Mouse (Mus musculus): ENCODE data around the gene Aven.
"Not testable (repeated sequence)": the region's sequence is repeated elsewhere in the genome, so short reads cannot be mapped to it uniquely, and the experiment has no call there.

Aven gene

DNA sequence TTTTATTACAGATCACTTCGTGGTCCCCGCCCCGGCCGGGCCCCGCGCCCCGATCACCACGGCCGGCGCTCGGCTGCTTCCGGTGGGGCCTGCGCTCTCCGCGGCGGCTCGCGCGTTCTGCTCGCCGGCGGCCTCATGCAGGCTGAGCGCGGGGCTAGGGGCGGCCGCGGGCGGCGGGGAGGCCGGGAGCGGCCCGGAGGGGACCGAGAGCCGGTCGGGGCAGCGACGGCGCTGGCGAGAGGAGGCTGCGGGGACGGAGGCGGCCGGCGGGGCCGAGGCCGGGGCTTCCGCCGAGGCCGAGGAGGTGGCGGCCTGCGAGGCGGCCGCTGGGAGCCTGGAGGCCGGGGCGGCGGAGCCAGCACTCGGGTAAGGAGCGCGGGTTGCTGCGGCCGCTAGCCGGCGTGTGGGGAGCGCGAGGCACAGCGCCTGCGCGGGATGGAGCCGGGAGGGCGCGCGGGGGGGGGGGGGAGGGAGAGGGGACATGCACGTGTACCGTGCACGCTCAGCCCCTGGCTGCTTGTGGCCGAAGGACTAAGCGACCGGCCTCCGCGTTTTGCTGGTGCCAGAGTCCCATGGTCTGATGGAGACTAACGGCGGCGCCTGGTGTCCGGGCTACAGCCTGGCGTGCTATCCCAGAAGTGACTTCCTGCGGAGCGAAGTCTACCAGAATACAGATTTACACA is at the start of gene Aven:
Aven (plus strand) TSS at position 109 of the 683 bp plus-strand sequence.
- peak; percentile 84 for DNase-seq

DNA sequence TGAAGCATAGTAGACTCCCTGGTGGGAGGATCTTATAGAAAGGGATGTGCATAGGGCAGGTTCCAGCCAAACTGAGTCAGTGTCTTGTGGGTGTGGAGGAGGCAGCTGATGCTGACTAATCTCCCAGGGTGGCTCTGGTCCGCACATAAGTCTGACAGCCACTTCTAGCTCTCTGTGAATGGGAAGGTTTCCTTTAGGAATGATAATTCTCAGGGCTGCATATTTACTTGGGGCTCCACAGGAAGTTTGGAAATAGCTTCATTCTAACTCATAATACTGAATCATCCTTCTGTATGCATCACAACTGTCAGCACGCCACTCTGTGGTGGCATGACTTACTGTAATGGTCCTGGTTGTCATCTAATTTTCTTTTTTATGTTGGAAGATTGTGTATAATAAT is 49.3 kb upstream of the Aven start:
- DNase-seq = no peak

DNA sequence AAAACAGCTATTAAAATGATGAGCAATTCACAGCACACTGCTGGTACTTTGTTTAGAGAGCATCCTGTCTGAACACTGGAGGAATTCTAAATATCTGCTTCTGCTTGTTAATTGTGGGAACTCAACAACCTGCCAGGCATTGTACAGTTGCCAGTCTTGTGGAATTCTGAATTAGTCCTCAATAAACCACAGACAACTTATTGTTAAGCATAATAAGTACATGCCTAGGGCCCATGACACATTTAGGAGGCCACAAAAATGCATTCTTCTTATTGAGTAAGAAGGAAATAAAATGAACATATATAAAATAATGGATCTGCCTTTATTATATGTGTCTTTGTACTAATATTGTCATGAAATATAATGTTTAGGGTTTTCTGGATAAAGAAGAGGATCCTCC is 47.3 kb upstream of the Aven start:
- DNase-seq = no peak

DNA sequence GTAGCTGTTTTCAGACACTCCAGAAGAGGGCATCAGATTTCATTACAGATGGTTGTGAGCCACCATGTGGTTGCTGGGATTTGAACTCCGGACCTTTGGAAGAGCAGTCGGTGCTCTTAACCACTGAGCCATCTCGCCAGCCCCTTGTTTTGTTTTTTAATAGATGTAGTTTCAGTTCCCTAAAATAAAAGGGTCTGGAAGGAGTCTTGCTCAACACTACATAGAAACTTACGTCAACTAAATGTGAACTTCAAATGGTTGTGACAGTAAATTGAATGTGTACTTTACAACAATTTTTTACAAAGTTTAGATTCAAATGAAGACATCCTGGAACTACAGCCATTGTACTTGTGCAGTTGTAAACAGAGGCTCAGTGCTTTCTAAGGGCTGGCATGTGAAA is 44.7 kb upstream of the Aven start:
- DNase-seq = not testable (repeated sequence)

DNA sequence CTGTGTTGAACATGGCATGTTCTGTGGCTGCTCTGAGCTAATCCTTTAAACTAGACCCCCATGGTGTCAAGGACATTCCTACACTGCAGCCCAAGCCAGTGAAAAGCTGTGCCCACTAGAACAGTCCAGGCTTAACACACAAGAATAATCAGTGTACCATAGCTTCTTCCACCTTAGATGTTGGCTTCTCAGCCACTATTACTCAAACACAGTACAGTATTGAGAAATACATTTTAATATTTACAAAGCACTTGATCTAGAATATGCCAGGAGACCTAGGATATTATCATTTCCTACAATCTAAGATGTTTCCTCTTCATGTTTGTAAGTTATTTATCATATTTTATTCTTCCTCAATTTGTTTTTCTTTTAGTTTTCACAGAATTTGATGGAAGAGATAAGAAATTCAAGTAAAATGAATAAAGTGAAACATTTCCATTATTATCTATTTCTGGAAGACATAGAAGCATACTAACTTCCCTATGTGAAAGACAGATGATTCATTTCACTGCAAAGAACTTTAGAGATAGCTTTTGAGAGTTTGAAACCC is 44.2 kb upstream of the Aven start:
- no peak for DNase-seq

DNA sequence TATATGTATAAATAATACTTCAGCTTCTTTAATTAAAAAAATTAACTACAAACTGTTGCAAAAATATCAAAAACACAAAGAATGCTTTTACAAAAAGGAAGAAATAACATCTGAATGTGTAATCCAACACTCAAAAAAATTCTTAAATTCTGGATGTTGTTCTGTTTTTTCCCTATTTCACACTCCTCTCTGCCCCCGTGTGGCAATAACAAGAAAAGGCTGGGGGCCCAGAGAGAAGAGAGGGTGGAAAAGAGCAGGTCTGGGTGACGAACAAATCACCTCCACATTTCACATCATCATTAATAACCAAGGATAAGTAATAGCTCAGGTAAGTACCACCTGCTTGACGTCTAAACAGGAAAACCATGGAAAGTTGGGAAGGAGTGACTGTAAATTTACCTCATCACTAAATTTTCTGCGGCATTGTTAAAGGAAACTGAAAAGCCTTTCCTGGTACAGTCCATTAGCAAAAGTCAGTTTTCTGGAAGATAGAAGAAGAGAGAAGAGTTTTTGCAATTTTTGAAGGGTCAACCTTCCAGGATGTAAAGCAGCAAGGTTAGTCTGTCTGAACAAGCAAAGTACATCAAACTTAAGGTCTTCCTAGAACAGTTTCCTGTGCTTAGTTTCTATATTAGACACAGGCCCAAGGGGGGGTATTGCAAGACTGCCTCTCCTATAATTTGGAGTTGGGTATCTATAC is 43.0 kb upstream of the Aven start:
- DNase-seq = peak; percentile 29

DNA sequence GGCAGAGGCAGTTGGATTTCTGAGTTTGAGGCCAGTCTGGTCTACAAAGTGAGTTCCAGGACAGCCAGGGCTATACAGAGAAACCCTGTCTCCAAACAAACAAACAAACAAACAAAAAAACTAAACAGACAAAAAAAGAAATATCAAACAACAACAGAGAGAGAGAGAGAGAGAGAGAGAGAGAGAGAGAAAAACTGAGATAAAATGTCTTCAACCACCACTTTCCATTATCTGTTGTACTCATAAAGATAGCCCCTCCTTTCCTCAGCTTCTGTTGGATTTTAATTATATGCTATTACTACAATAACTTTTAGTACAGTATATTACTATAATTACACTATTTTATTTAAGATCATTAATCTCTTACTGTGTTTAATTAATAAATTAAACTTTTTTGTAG is 40.3 kb upstream of the Aven start:
- DNase-seq = not testable (repeated sequence)

DNA sequence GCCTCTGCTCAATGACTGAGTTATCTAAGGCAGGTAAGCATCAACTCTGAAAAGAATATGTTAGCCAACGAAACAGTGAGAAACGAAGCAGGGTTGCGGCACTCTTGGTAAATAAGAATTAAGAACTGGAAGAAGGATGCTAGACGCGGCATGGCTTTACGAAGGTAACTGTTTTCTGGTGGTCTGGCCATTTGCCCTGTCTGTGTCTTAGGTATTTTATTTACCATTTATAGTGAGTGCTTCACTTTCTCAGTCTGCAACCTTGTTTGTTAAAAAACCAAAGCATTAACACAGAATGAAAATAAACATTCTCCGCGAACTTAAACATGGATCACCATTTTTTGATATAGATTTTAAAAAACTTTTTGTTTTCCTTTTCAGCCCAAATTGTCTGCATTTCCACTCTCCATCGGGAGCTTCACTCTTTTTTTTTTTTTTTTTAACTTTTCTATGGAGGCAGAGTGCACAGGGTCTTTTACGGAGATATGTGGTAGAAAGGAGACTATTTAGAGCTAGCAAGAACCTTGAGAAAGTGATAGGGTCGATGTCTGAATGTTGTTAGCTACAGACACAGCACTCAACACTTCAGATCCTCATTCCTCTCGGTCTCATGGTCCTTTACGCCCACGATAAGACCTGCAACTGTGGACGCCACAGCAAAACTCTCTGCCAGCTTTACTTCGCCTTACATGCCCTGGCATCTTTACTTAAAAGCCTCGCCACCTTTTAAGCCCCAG is 38.5 kb upstream of the Aven start:
- DNase-seq = peak; percentile 23

DNA sequence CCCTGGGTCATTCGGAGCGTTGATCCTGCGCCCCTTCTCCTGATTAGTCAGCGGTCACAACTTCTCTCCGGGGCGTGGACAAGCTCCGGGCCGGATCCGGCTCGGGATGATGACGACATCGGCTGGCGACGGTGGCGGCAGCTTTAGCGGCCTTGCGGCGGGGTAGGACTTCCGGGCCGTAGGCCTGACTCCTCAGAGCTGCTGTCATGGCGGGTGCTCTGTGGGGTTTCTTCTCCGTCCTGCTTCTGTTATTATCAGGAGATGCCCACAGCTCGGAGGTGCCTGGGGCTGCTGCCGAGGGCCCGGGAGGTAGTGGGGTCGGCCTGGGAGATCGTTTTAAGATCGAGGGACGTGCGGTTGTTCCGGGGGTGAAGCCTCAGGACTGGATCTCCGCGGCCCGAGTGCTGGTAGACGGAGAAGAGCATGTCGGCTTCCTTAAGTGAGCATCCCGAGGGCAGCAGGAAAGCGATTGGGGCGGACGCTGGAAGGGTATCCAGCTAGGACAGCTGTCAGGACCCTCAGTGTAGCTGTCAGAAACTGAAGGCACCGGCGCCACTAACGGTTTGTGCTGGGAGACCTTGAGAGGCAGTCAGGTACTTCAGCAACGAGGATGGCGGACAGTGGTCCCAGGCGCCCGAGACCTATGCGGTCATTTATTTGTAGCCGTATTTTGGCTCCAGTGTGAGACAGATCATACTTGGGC is 37.8 kb upstream of the Aven start, which contains the start of gene Emc7:
Emc7 (plus strand) TSS at position 136 of the 703 bp plus-strand sequence.
- DNase-seq = peak; percentile 93

DNA sequence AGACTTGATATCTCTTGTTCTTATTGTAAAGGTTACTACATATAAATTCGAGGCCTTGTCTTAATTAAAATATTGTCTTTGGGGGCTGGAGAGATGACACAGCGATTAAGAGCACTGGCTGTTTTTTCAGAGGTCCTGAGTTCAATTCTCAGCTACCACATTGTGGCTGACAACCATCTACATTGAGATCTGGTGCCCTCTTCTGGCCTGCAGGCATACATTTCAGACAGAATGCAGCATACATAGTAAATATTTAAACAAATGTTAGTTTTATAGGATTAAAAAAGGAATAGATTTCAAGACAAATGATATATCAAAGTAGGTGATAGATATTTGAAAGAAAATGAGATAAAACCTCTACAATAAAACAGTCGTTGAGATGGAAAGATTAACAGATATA is 32.2 kb upstream of the Aven start:
- no peak for DNase-seq

DNA sequence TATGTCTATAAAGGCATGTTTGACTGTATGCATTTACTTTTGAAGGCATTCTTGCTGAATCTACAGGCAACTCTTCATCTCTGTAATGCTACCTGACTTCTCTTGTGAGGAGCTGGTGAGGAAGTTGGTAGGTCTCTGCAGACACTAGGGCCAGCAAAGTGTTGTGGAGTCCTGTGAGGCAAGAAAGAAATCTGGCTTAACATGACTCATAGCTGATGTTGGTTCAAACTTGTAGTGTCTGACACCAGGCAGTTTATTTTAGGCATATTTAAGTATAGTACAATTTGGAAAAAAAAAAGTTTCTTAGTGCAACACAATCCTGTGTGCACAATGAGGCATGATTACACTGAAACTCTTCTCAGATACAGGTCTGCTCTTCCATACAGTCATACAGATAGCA is 23.2 kb upstream of the Aven start:
- DNase-seq = no peak

DNA sequence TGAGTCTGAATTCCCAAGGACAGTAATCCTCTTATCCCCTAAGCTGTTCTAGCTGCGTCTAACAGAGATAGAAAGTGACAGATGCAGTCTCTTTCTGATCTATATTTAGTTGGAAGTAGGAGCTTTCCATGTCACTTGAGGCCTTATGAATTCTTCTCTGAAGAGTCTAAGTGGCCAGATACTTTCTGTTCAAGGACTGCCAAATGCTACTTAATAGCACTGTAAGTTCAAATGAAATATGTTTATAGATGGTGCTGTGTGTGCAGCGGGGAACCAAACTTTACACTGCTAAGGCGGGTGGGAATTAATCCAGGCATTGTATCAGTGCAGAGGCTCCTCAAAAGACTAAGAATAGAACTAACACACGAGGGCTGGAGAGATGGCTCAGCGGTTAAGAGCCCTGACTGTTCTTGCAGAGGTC is 21.8 kb upstream of the Aven start:
- no peak for DNase-seq

DNA sequence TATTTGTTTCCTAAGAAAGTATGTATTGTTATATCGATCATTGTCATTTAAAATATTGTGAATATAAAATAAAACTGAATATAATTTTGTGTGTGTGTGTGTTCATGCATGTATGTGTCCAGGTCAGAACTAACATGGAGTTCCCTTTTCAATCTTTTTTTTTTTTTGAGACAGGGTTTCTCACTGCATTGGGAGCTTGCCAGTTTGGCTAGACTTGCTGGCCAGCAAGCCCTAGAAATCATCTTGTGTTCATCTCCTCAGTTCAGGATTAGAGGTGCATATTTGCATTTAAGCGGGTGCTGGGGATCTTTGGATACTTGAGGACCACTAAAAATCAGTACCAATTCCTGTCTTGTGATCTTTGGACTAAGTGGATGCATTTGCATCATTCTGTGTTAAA is 20.7 kb upstream of the Aven start:
- no peak for DNase-seq

DNA sequence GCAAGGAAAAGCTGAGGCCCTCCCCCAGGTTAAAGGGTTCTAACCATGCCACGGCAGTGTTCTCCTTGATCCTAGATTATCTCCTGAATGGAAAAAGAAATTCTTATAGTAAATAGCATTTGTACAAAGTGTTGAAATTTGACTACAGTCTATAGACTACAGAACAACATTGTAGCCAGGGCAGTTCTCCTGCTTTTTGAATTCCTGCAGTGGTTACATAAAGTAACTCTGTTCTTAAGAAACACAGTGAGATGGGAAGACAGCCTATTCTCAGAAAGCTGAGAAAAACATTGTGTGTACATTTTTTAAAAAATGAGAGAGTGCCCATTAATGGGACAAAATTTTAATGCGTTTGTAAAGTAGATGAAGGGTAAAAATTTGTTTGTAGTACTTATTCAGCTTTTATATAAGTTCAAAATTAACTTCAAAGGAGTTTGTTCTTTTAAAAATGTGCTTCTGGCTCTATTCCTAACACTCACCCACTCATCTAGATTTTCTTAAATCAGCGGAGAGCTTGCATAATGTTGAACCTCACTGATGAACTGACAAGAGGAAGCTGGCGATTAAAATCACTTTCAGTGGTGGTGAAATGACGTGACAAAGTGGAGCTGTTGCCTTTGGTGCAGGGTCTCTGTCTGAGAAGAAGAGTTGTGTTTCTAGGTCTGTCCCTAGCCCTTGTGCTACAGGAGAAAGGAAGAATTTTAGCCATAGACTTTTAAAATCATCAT is 17.6 kb upstream of the Aven start:
- no peak for DNase-seq

DNA sequence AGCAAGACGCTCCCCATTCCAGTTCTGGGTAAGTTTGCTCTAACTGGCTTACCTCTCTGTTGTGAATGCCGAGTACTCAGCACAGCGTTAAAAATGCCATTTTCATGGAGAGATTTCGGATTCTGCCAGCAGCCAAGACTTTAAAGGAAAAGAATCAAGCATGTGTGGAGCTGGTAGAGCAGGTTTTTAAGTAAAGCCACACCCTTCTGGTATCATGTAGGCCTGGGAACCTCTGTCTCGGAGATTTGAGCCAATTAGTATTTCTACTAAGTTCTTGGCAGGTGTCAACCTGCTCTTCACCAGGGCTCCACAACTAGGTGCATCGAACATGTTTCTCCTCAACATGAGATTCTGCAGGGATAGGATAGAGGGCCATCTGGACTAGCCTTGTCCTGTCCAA is 16.2 kb upstream of the Aven start:
- DNase-seq = no peak

DNA sequence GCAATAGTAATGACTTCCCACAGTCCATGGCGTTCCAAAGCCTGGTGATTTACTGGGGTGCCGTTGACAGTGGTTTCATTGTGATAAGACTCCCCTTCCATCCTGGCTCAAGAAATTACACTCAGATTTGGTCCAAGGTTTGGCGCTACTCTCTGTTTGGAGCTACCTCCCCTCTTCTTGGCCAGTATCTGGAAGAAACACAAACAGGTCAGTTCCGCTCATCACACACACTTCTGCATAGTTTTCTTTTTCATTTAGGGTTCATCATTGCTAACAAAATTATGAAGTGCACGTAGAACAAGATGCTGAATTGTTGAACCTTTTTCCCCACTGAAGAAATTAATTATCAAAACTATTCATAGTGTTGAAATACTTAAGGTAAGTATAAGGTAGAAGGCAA is 12.1 kb upstream of the Aven start, which contains the start of gene Chrm5:
Chrm5 (minus strand) TSS at position 101 of the 400 bp plus-strand sequence.
- DNase-seq = no peak

DNA sequence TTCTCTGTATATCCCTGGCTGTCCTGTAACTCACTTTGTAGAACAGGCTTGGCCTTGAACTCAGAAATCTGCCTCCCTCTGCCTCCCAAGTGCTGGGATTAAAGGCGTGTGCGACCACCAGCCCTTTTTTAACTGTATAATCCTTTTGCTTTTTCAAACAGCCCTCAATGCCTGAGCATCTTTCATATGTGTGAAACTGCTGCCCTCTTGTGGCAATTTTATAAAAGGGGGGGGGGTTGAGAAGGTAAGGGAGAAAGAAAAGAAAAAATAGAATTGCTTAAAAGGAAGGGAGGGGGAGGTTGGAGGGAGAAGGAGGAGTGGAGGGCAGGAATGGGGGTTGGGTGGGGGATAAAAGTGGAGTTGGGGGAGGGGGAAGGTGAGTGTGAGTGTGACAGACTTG is 11.2 kb upstream of the Aven start:
- DNase-seq = peak; percentile 41

DNA sequence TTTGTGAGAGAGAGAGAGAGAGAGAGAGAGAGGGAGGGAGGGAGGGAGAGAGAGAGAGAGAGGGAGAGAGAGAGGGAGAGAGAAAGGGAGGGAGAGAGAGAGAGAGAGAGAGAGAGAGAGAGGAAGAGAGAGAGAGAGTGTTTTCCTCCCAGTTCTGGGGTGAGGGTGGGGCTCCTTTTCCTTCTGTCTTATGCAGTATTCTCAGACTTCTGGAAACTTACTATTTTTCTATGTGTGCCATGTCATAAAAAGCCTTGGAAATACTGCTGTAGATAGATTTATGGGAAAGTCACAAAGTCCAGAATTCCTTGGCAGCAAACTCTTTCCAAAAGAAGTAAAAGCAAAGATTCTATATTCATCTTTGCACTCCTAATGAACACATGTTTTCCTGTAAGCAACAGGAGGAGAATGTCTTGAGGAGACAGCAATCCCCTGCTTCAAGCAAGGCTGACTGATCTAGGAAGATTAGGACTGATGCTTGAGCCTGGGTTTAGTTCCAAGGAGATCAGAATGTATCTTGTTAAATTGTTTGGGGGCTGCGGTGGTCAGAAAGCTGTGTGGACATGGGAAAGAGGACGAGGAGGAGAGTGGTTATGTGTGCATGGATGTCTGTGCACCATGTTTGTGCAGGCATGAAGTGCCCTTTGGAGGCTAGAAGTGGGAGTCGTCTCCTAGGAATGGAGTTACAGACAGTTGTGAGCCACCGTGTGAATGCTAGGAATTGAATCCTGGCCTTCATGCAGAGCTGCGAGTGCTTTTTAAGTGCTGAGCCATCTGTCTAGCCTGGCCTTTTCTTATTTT is 10.0 kb upstream of the Aven start:
- DNase-seq = no peak

DNA sequence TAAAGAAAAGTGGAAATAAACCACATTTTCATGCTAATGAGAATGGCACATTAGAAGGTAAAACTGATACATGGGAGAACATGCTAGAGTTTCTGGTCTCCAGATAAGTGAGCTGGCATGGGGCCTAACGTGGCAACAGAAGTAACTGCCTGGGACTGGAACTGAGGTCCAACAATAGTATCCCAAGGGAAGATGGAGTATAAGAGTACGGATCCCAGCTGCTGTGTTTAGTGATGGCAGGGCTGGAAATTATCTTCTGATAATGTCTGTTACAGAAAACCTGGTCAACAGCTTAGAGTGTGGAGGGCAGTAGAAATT is 9.5 kb upstream of the Aven start:
- no peak for DNase-seq

DNA sequence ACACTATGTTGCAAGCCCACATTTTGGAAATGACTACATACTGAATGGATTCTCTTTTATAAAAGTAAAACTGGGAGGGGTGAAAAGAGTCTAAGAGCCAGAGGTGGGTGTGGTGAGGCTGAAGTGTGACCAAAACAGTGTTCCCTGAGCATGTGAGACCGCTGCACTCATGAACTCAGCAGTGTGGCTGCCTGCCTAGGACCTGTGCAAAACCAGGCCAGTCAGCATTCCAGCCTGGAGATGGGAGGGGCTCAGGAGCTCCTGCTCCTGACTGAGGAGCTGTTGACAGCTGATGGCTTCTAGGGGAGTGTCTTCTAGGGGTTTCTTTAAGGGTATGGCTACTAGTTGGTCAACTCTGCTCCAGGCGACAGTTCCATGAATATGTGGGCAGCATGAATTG is 7.9 kb upstream of the Aven start:
- DNase-seq = no peak

DNA sequence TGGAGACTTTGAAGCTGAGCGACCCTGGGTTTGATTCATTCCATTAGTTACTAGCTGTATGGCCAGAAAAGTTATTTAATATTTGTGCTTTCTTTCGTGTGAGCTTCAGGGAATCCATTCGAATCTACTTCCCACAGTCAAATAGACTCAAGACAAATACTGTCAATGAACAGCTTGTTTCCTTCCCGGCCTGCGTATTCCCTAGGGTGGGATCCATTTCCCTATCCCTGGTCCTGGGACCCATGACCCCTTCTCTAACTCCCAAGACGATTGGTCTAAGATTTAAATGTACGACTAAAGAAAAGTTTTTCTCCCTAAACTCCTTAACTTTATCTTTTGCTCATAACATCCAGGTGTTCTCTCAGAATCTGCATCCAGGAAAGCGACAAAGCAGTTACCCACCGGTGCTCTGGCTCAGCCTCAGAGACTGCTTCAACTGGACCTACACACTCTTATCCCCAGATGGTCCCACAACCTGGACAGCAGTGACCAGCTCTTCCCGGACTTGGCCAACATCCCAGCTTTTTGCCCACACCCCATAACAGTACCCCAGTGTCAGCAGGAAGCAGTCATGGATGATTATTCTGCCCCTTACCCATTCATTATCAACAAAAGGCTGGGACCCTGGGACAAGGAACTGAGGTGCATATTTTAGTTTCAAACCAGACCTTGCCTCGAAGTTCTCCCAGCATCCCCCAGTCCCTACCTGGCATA is 2.1 kb upstream of the Aven start:
- DNase-seq = peak; percentile 13

All from cerebellum, adult 9-10 months (tissue).